Comparison of ENCODE assay signal across 15 mouse cellular contexts in genomic region chr9:9199170-9199841, GRCm38 (mm10). TPM values are rescaled to one million over a fixed set of nuclear protein-coding genes. Genes with fewer than 3 reads are reported as not detected.
DNase-seq lines count a peak whose midpoint lies in the region; ATAC-seq and TF ChIP-seq lines count a peak whose summit lies in the region.
"Had no signal": no experiment of that assay in that cellular context is flagged by ENCODE, and none has a peak within 500 bp of the region (broad histone marks: within the 10 kb centered on the region; RNA-seq: fewer than 3 reads in every experiment).

No protein-coding gene starts in this region.

- H3K9ac ChIP-seq in hindbrain, embryonic 11.5 days (ENCODE audit: low read depth, low read length) = no peak overlapping the region
- H3K9ac ChIP-seq in hindbrain, postnatal 0 days (replicated peaks; ENCODE audit: low read length) = no peak overlapping the region
- no peak overlapping the region for H3K9ac ChIP-seq in midbrain, embryonic 14.5 days (replicated peaks; ENCODE audit: low read length)
- H3K9ac ChIP-seq in neural tube, embryonic 11.5 days (ENCODE audit: low read length) = no peak overlapping the region
- H3K9ac ChIP-seq: liver, embryonic 14.5 days had no signal

- no peaks in the 10 kb centered on the region for H3K9me3 ChIP-seq in hindbrain, embryonic 11.5 days (ENCODE audit: control insufficient read depth, low read length)
- H3K9me3 ChIP-seq in hindbrain, postnatal 0 days (ENCODE audit: low read length) = no peaks in the 10 kb centered on the region
- H3K9me3 ChIP-seq in midbrain, embryonic 10.5 days (replicated peaks) = no peaks in the 10 kb centered on the region; the same call in 1 of the 2 replicates
- no peaks in the 10 kb centered on the region for H3K9me3 ChIP-seq in midbrain, embryonic 14.5 days (ENCODE audit: control insufficient read depth, low read length)
- no peaks in the 10 kb centered on the region for H3K9me3 ChIP-seq in neural tube, embryonic 11.5 days (ENCODE audit: control insufficient read depth, low read length)

- peak; percentile 53; the same call in 1 of the 2 replicates for ATAC-seq in hindbrain, embryonic 11.5 days (ENCODE audit: low FRiP score)
- no peak for ATAC-seq in hindbrain, postnatal 0 days
- no peak for ATAC-seq in midbrain, embryonic 14.5 days (ENCODE audit: low FRiP score, low TSS enrichment)
- ATAC-seq in neural tube, embryonic 11.5 days (ENCODE audit: insufficient read depth, low FRiP score, low TSS enrichment) = no peak
- ATAC-seq: CD4-positive, CD25-positive, alpha-beta regulatory T cell, adult 4 months had no signal

- no peaks in the 10 kb centered on the region for H3K36me3 ChIP-seq in hindbrain, embryonic 11.5 days (ENCODE audit: control insufficient read depth, insufficient read depth, low read length)
- H3K36me3 ChIP-seq in hindbrain, postnatal 0 days (ENCODE audit: insufficient read depth, low read length) = no peaks in the 10 kb centered on the region
- H3K36me3 ChIP-seq in midbrain, embryonic 10.5 days = no peaks in the 10 kb centered on the region
- no peaks in the 10 kb centered on the region for H3K36me3 ChIP-seq in midbrain, embryonic 14.5 days (ENCODE audit: control insufficient read depth, insufficient read depth, low read length)
- no peaks in the 10 kb centered on the region for H3K36me3 ChIP-seq in neural tube, embryonic 11.5 days (ENCODE audit: control insufficient read depth, insufficient read depth, low read length)

- no peak for TF ChIP-seq CTCF in hindbrain, postnatal 0 days (IDR thresholded peaks at IDR 0.05; ENCODE audit: low read depth)

- H3K4me2 ChIP-seq in hindbrain, embryonic 11.5 days (replicated peaks; ENCODE audit: low read depth, low read length) = no peak overlapping the region
- no peak overlapping the region for H3K4me2 ChIP-seq in hindbrain, postnatal 0 days (ENCODE audit: low read depth, low read length)
- H3K4me2 ChIP-seq in midbrain, embryonic 14.5 days (ENCODE audit: low read length) = no peak overlapping the region
- H3K4me2 ChIP-seq in neural tube, embryonic 11.5 days (ENCODE audit: low read depth) = no peak overlapping the region

- no peak overlapping the region for H3K4me3 ChIP-seq in hindbrain, embryonic 11.5 days (ENCODE audit: low read depth, low read length)
- no peak overlapping the region for H3K4me3 ChIP-seq in hindbrain, postnatal 0 days (ENCODE audit: low read length)
- H3K4me3 ChIP-seq in midbrain, embryonic 10.5 days = no peak overlapping the region
- H3K4me3 ChIP-seq in midbrain, embryonic 14.5 days (replicated peaks; ENCODE audit: low read depth, low read length) = no peak overlapping the region
- no peak overlapping the region for H3K4me3 ChIP-seq in neural tube, embryonic 11.5 days (ENCODE audit: low read depth, low read length)

- DNase-seq in hindbrain, embryonic 11.5 days (ENCODE audit: low spot score) = no peak
- DNase-seq in hindbrain, postnatal 0 days (ENCODE audit: low spot score) = no peak
- DNase-seq in midbrain, embryonic 10.5 days (ENCODE audit: low spot score) = no peak
- no peak for DNase-seq in midbrain, embryonic 14.5 days
- peak; percentile 38 for DNase-seq in embryo, embryonic 9.5 days (ENCODE audit: extremely low spot score)
- peak; percentile 22 for DNase-seq in neural tube, embryonic 11.5 days (ENCODE audit: low spot score)
- no peak for DNase-seq in cerebellum, postnatal 4 days (ENCODE audit: low spot score in 2 of 2)
- DNase-seq in left cerebral cortex, adult 18-20 months (ENCODE audit: low spot score in 2 of 2) = no peak
- DNase-seq: adrenal gland, postnatal 36 days; cerebellum, adult 8-10 months; heart, postnatal 10 days; kidney, postnatal 14 days; right cerebral cortex, adult 18-20 months had no signal

- peaks cover 5% of the 10 kb centered on the region; the same call in 1 of the 2 replicates for H3K4me1 ChIP-seq in hindbrain, embryonic 11.5 days (replicated peaks; ENCODE audit: control insufficient read depth, insufficient read depth, low read length)
- no peaks in the 10 kb centered on the region for H3K4me1 ChIP-seq in hindbrain, postnatal 0 days (ENCODE audit: insufficient read depth, low read length)
- peaks cover 19% of the 10 kb centered on the region for H3K4me1 ChIP-seq in midbrain, embryonic 10.5 days
- H3K4me1 ChIP-seq in midbrain, embryonic 14.5 days (ENCODE audit: control insufficient read depth, insufficient read depth, low read length) = 0 out of 2 replicates have a peak, but pooled peaks cover 3% of the 10 kb centered on the region
- H3K4me1 ChIP-seq in neural tube, embryonic 11.5 days (ENCODE audit: control insufficient read depth, insufficient read depth, low read length) = peaks cover 11% of the 10 kb centered on the region; the same call in 1 of the 2 replicates

- no peaks in the 10 kb centered on the region for H3K27me3 ChIP-seq in hindbrain, embryonic 11.5 days (ENCODE audit: control insufficient read depth, insufficient read depth, low read length)
- H3K27me3 ChIP-seq in hindbrain, postnatal 0 days (ENCODE audit: insufficient read depth, low read length) = no peaks in the 10 kb centered on the region
- H3K27me3 ChIP-seq in midbrain, embryonic 10.5 days (ENCODE audit: low read depth, poor library complexity, severe bottlenecking) = no peaks in the 10 kb centered on the region
- no peaks in the 10 kb centered on the region for H3K27me3 ChIP-seq in midbrain, embryonic 14.5 days (ENCODE audit: control insufficient read depth, insufficient read depth, low read length)
- no peaks in the 10 kb centered on the region for H3K27me3 ChIP-seq in neural tube, embryonic 11.5 days (ENCODE audit: control insufficient read depth, insufficient read depth, low read length)

- no peak overlapping the region for H3K27ac ChIP-seq in hindbrain, embryonic 11.5 days (ENCODE audit: low read depth, low read length)
- H3K27ac ChIP-seq in hindbrain, postnatal 0 days = no peak overlapping the region
- H3K27ac ChIP-seq in midbrain, embryonic 10.5 days (replicated peaks) = peak overlapping the region; percentile 39; the same call in 1 of the 2 replicates
- H3K27ac ChIP-seq in midbrain, embryonic 14.5 days (replicated peaks; ENCODE audit: low read depth, low read length) = no peak overlapping the region; the same call in 1 of the 2 replicates
- H3K27ac ChIP-seq in neural tube, embryonic 11.5 days (ENCODE audit: low read depth, low read length) = no peak overlapping the region
- H3K27ac ChIP-seq: liver, embryonic 14.5 days had no signal

- WGBS in hindbrain, embryonic 11.5 days = 37% methylated on average over 8 of the region's 8 CpGs
- 42% methylated on average over 8 of the region's 8 CpGs for WGBS in hindbrain, postnatal 0 days
- 60% methylated on average over 8 of the region's 8 CpGs for WGBS in midbrain, embryonic 10.5 days
- WGBS in midbrain, embryonic 14.5 days = 63% methylated on average over 8 of the region's 8 CpGs
- WGBS in neural tube, embryonic 11.5 days = 44% methylated on average over 8 of the region's 8 CpGs

RNA-seq across cellular contexts. Expression of gene Arhgap42, which starts 39.6 kb away (rescaled TPM):
- 22.0 and 29.3 TPM in 2 replicates for polyA plus RNA-seq in hindbrain, embryonic 11.5 days (2014; fragmentation: Nextera tagmentation; extraction: Ambion mirVana)
- total RNA-seq in hindbrain, postnatal 0 days (2014; rRNA removed) = 5.9 and 13.0 TPM in 2 replicates
- polyA plus RNA-seq in hindbrain, postnatal 0 days (2015; fragmentation: Nextera tagmentation; extraction: Ambion mirVana) = 13.0 and 15.4 TPM in 2 replicates
- 23.8 and 24.8 TPM in 2 replicates for polyA plus RNA-seq in midbrain, embryonic 10.5 days (2016; fragmentation: Nextera tagmentation; extraction: Ambion mirVana)
- 10.5 and 16.8 TPM in 2 replicates for polyA plus RNA-seq in midbrain, embryonic 14.5 days (2014; fragmentation: Nextera tagmentation; extraction: Ambion mirVana)
- 22.3 and 26.5 TPM in 2 replicates for polyA plus RNA-seq in neural tube, embryonic 11.5 days (2014; fragmentation: Nextera tagmentation; extraction: Ambion mirVana)
- total RNA-seq in left cerebral cortex, adult 18-20 months (2021) = 10 to 100 TPM; 11.8 to 15.7 TPM
- polyA plus RNA-seq: CD4-positive, CD25-positive, alpha-beta regulatory T cell, adult 4 months had no signal

Comparison
In these comparisons a context has a peak if more than half of its experiments do, and no peak if none do; other contexts are left out.
1. DNase-seq: peak in embryo, embryonic 9.5 days (single experiment) and neural tube, embryonic 11.5 days (single experiment); none in hindbrain, embryonic 11.5 days (single experiment), hindbrain, postnatal 0 days (single experiment), midbrain, embryonic 10.5 days (single experiment), midbrain, embryonic 14.5 days (single experiment), cerebellum, postnatal 4 days (0 of 2) and left cerebral cortex, adult 18-20 months (0 of 2).